23 mouse cellular contexts compared by ENCODE assay signal in the genomic region with DNA sequence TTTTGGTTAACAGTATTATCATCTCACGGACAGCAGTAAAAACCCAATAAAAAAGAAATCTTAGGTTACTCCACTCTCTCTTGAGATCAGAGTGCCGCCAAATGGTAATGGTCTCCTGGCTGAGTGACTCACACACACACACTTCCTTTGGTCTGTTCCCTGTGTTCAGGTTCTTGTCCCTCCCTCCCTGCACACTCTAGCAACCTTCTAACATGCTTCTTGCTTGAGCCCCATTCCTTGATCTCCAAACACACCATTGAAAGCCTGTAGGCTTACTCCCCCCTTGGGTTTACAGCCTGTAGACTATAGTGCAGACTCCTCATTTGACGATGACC. TPM values are rescaled to one million over a fixed set of nuclear protein-coding genes. Genes with fewer than 3 reads are reported as not detected.
A peak's percentile ranks its signal among the peaks of the same experiment; 100 is the strongest.
DNase-seq lines count a peak whose midpoint lies in the region; ATAC-seq lines count a peak whose summit lies in the region.
"Had no signal": no experiment of that assay in that cellular context is flagged by ENCODE, and none has a peak within 500 bp of the region (broad histone marks: within the 10 kb centered on the region; RNA-seq: fewer than 3 reads in every experiment).

No protein-coding gene starts in this region.

- 39% methylated on average over 3 of the region's 3 CpGs for WGBS in limb, embryonic 13.5 days
- WGBS in limb, embryonic 10.5 days = 64% methylated on average over 3 of the region's 3 CpGs
- WGBS in intestine, embryonic 15.5 days = 61% methylated on average over 3 of the region's 3 CpGs
- WGBS in hindbrain, embryonic 11.5 days = 83% methylated on average over 3 of the region's 3 CpGs

- H3K4me3 ChIP-seq in limb, embryonic 13.5 days = no peak overlapping the region
- no peak overlapping the region for H3K4me3 ChIP-seq in limb, embryonic 10.5 days
- no peak overlapping the region for H3K4me3 ChIP-seq in intestine, embryonic 15.5 days (replicated peaks)
- no peak overlapping the region for H3K4me3 ChIP-seq in hindbrain, embryonic 11.5 days (ENCODE audit: low read depth, low read length)
- H3K4me3 ChIP-seq: embryonic facial prominence, embryonic 10.5 days; heart, embryonic 15.5 days; hindbrain, embryonic 15.5 days; liver, embryonic 15.5 days; lung, embryonic 15.5 days had no signal

- H3K9me3 ChIP-seq in limb, embryonic 13.5 days = no peaks in the 10 kb centered on the region
- H3K9me3 ChIP-seq in limb, embryonic 10.5 days (replicated peaks) = no peaks in the 10 kb centered on the region
- no peaks in the 10 kb centered on the region for H3K9me3 ChIP-seq in intestine, embryonic 15.5 days
- H3K9me3 ChIP-seq in hindbrain, embryonic 11.5 days (ENCODE audit: control insufficient read depth, low read length) = no peaks in the 10 kb centered on the region
- H3K9me3 ChIP-seq: embryonic facial prominence, embryonic 10.5 days; heart, embryonic 15.5 days; hindbrain, embryonic 15.5 days; liver, embryonic 15.5 days; lung, embryonic 15.5 days had no signal

- H3K36me3 ChIP-seq in limb, embryonic 13.5 days = no peaks in the 10 kb centered on the region
- H3K36me3 ChIP-seq in limb, embryonic 10.5 days = no peaks in the 10 kb centered on the region
- no peaks in the 10 kb centered on the region for H3K36me3 ChIP-seq in intestine, embryonic 15.5 days
- no peaks in the 10 kb centered on the region for H3K36me3 ChIP-seq in hindbrain, embryonic 11.5 days (ENCODE audit: control insufficient read depth, insufficient read depth, low read length)
- H3K36me3 ChIP-seq: embryonic facial prominence, embryonic 10.5 days; heart, embryonic 15.5 days; hindbrain, embryonic 15.5 days; lung, embryonic 15.5 days had no signal

- H3K4me2 ChIP-seq in limb, embryonic 13.5 days (replicated peaks) = no peak overlapping the region
- H3K4me2 ChIP-seq in intestine, embryonic 15.5 days (replicated peaks) = no peak overlapping the region
- H3K4me2 ChIP-seq in hindbrain, embryonic 11.5 days (replicated peaks; ENCODE audit: low read depth, low read length) = no peak overlapping the region
- H3K4me2 ChIP-seq: heart, embryonic 15.5 days; liver, embryonic 15.5 days; lung, embryonic 15.5 days had no signal

- DNase-seq in kidney, adult 9 months = peak; percentile 30
- no peak for DNase-seq in kidney, postnatal 4 days
- no peak for DNase-seq in limb, embryonic 10.5 days (ENCODE audit: low spot score)
- DNase-seq in hindbrain, embryonic 11.5 days (ENCODE audit: low spot score) = no peak
- no peak for DNase-seq in gastrocnemius, postnatal 25 days
- DNase-seq: adrenal gland, postnatal 25 days; cerebellum, adult 9-10 months; gastrocnemius, postnatal 36 days; heart, postnatal 4 days; layer of hippocampus, adult 9-11 months; liver; lung, postnatal 36 days had no signal

- peaks cover 15% of the 10 kb centered on the region for H3K4me1 ChIP-seq in limb, embryonic 13.5 days
- peaks cover 15% of the 10 kb centered on the region for H3K4me1 ChIP-seq in limb, embryonic 10.5 days
- H3K4me1 ChIP-seq in intestine, embryonic 15.5 days (replicated peaks) = 0 out of 2 replicates have a peak, but pooled peaks cover 5% of the 10 kb centered on the region
- no peaks in the 10 kb centered on the region for H3K4me1 ChIP-seq in hindbrain, embryonic 11.5 days (replicated peaks; ENCODE audit: control insufficient read depth, insufficient read depth, low read length)
- H3K4me1 ChIP-seq: heart, embryonic 15.5 days; hindbrain, embryonic 15.5 days had no signal

- ATAC-seq in limb, embryonic 13.5 days (ENCODE audit: low FRiP score, low read depth) = peak; percentile 40; the same call in 1 of the 2 replicates
- ATAC-seq in intestine, embryonic 15.5 days = peak; percentile 61
- no peak for ATAC-seq in hindbrain, embryonic 11.5 days (ENCODE audit: low FRiP score)
- ATAC-seq: forebrain, embryonic 16.5 days had no signal

- H3K9ac ChIP-seq in limb, embryonic 13.5 days = no peak overlapping the region
- no peak overlapping the region for H3K9ac ChIP-seq in intestine, embryonic 15.5 days
- H3K9ac ChIP-seq in hindbrain, embryonic 11.5 days (ENCODE audit: low read depth, low read length) = no peak overlapping the region
- H3K9ac ChIP-seq: heart, embryonic 15.5 days; hindbrain, embryonic 15.5 days; liver, embryonic 15.5 days; lung, embryonic 15.5 days had no signal

- H3K27me3 ChIP-seq in limb, embryonic 13.5 days = no peaks in the 10 kb centered on the region
- H3K27me3 ChIP-seq in limb, embryonic 10.5 days (ENCODE audit: low read depth, poor library complexity, severe bottlenecking) = no peaks in the 10 kb centered on the region
- H3K27me3 ChIP-seq in intestine, embryonic 15.5 days (replicated peaks) = no peaks in the 10 kb centered on the region
- no peaks in the 10 kb centered on the region for H3K27me3 ChIP-seq in hindbrain, embryonic 11.5 days (ENCODE audit: control insufficient read depth, insufficient read depth, low read length)
- H3K27me3 ChIP-seq: heart, embryonic 15.5 days; hindbrain, embryonic 15.5 days; liver, embryonic 15.5 days; lung, embryonic 15.5 days had no signal

- no peak overlapping the region for H3K27ac ChIP-seq in limb, embryonic 13.5 days
- no peak overlapping the region for H3K27ac ChIP-seq in limb, embryonic 10.5 days
- peak overlapping the region; percentile 51; the same call in 1 of the 2 replicates for H3K27ac ChIP-seq in intestine, embryonic 15.5 days
- H3K27ac ChIP-seq in hindbrain, embryonic 11.5 days (ENCODE audit: low read depth, low read length) = no peak overlapping the region
- H3K27ac ChIP-seq: embryonic facial prominence, embryonic 10.5 days; heart, embryonic 15.5 days; hindbrain, embryonic 15.5 days; liver, embryonic 15.5 days; lung, embryonic 15.5 days; stomach, postnatal 0 days had no signal

RNA-seq across cellular contexts. Expression of gene Mfsd4b1, which starts 33.7 kb away (rescaled TPM):
- polyA plus RNA-seq in limb, embryonic 13.5 days (2015; fragmentation: Nextera tagmentation; extraction: Ambion mirVana) = 0.15 and 0.41 TPM in 2 replicates
- polyA plus RNA-seq in limb, embryonic 10.5 days (2016; fragmentation: Nextera tagmentation; extraction: Ambion mirVana) = not detected in 2 replicates
- 0.85 and 0.90 TPM in 2 replicates for polyA plus RNA-seq in intestine, embryonic 15.5 days (2015; fragmentation: Nextera tagmentation; extraction: Ambion mirVana)
- 0.26 and 0.35 TPM in 2 replicates for polyA plus RNA-seq in hindbrain, embryonic 11.5 days (2014; fragmentation: Nextera tagmentation; extraction: Ambion mirVana)
- 1 to 10 TPM; 3.0 to 3.2 TPM for total RNA-seq in gastrocnemius, postnatal 25 days (2021)
- total RNA-seq: common myeloid progenitor, adult 5-6 weeks had no signal
- polyA plus RNA-seq: large intestine, adult 2 months had no signal
